Mouse (Mus musculus) frontal cortex, postnatal 25 days (tissue): Measurements from ENCODE around the gene Pkhd1.
"Not testable (repeated sequence)": the region's sequence is repeated elsewhere in the genome, so short reads cannot be mapped to it uniquely, and the experiment has no call there.

Experiments used
- DNase-seq, 2 experiments: peaks; one replicate each; pipeline ENCODE4 v3.0.0; 2022; ENCODE audit warnings: low spot score in 2 of 2

Gene Pkhd1

GRCm38 (mm10) chr1:20301631-20302030, 316.2 kb downstream of the Pkhd1 start:
- DNase-seq = no peak

- no peak for DNase-seq
Measured at GRCm38 (mm10) chr1:20288696-20289095, 329.2 kb downstream of the Pkhd1 start.

- DNase-seq = no peak
Measured at GRCm38 (mm10) chr1:20260403-20260802, 357.5 kb downstream of the Pkhd1 start.

GRCm38 (mm10) chr1:20248169-20248568, 369.7 kb downstream of the Pkhd1 start:
- DNase-seq = no peak

- no peak for DNase-seq
Measured at GRCm38 (mm10) chr1:20216681-20217080, 401.2 kb downstream of the Pkhd1 start.

GRCm38 (mm10) chr1:20190444-20190843, 427.4 kb downstream of the Pkhd1 start:
- no peak for DNase-seq

- no peak for DNase-seq
Measured at GRCm38 (mm10) chr1:20180157-20180556, 437.7 kb downstream of the Pkhd1 start.

GRCm38 (mm10) chr1:20171199-20171598, 446.7 kb downstream of the Pkhd1 start:
- DNase-seq = no peak

GRCm38 (mm10) chr1:20150627-20151026, 467.2 kb downstream of the Pkhd1 start:
- not testable (repeated sequence) for DNase-seq

- DNase-seq = no peak
Measured at GRCm38 (mm10) chr1:20150016-20150415, 467.8 kb downstream of the Pkhd1 start.

GRCm38 (mm10) chr1:20136205-20136604, 481.7 kb downstream of the Pkhd1 start:
- no peak for DNase-seq

GRCm38 (mm10) chr1:20135065-20135618, 482.7 kb downstream of the Pkhd1 start:
- DNase-seq = no peak

GRCm38 (mm10) chr1:20133636-20134035, 484.2 kb downstream of the Pkhd1 start:
- DNase-seq = no peak

GRCm38 (mm10) chr1:20131786-20132596, 485.9 kb downstream of the Pkhd1 start:
- no peak for DNase-seq

GRCm38 (mm10) chr1:20117331-20117730, 500.5 kb downstream of the Pkhd1 start:
- DNase-seq = no peak

- DNase-seq = no peak
Measured at GRCm38 (mm10) chr1:20069733-20070132, 548.1 kb downstream of the Pkhd1 start.

- DNase-seq = no peak
Measured at GRCm38 (mm10) chr1:20058245-20058644, 559.6 kb downstream of the Pkhd1 start.

GRCm38 (mm10) chr1:20039389-20039788, 578.5 kb downstream of the Pkhd1 start:
- DNase-seq = no peak

GRCm38 (mm10) chr1:20035277-20035676, 582.6 kb downstream of the Pkhd1 start:
- DNase-seq = no peak

GRCm38 (mm10) chr1:20018198-20018925, 599.5 kb downstream of the Pkhd1 start:
- no peak for DNase-seq

GRCm38 (mm10) chr1:20017619-20018018, 600.2 kb downstream of the Pkhd1 start:
- no peak for DNase-seq
